Mouse (Mus musculus): Measurements from ENCODE around the gene Bet1l. TPM values are rescaled to one million over a fixed set of nuclear protein-coding genes. Genes with fewer than 3 reads are reported as not detected.

The Bet1l gene
- total RNA-seq, 2 experiments from 2014 or later = 25.1 to 28.3 TPM

- H3K4me3 ChIP-seq = peak within 1 kb of the TSS; percentile 78
- H3K27ac ChIP-seq = peak within 1 kb of the TSS; percentile 95
- peak; percentile 93 for DNase-seq (ENCODE audit: low spot score in 2 of 2)
- TF ChIP-seq CTCF (conservative IDR thresholded peaks at IDR 0.05) = no peak
Observed at GRCm38 (mm10) chr7:140881696-140882468, 24.5 kb upstream of the Bet1l start, which contains the start of the genes Psmd13 and Sirt3. Gene Psmd13, plus strand, starts transcription at chr7:140881968. Gene Sirt3, minus strand, starts transcription at chr7:140882309.

GRCm38 (mm10) chr7:140880865-140881515, 23.6 kb upstream of the Bet1l start:
- peak overlapping the region; percentile 78 for H3K4me3 ChIP-seq
- no peak for DNase-seq (ENCODE audit: low spot score in 2 of 2)
- peak overlapping the region; percentile 95 for H3K27ac ChIP-seq
- no peak for TF ChIP-seq CTCF (conservative IDR thresholded peaks at IDR 0.05)

DNA sequence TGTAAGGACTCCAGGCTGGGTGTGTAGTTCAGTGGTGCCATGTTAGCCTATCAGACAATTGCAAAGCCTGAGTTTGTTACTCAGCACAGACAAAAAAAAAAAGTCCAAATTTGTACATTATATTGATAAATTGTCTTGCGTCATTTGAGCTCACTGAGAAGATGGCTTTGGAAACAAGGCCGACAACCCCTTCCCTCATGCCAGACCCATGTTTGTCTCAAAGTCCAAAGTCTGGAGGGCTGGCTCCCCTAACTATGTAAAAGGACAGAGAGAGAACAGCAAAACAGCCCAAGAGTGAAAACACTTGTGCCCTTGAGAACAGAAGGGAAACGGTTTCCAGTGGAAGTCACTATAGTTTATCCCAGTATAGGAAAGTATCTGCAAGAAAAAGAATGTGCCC, 23.0 kb upstream of the Bet1l start:
- TF ChIP-seq CTCF (conservative IDR thresholded peaks at IDR 0.05) = no peak
- peak overlapping the region; percentile 78; the same call in 1 of the 2 replicates for H3K4me3 ChIP-seq
- no peak for DNase-seq (ENCODE audit: low spot score in 2 of 2)

DNA sequence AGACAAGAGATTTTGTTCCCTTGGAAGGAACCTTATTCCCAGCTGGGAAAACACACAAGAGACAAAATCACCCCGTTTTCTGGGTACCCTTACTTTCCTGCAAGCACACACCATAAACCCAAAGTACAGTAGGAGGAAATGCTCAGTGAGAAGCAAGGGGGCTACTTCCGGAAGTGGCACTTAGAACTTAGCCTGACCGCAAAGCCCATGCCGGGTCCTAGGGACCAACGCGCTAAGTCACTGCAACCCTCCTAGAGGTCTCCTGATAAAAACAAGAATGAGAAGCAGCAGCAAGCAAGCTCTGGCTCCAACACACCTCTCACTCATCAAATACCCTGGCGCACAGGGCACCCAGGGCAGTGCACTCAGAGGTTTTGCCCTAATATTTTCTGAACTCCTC, 22.0 kb upstream of the Bet1l start:
- no peak for DNase-seq (ENCODE audit: low spot score in 2 of 2)
- Histone ChIP-seq H3K4me3 (no peak overlapping the region), H3K27ac (no peak overlapping the region)
- TF ChIP-seq CTCF (conservative IDR thresholded peaks at IDR 0.05) = no peak

More for the DNA sequence above, 23.0 kb upstream of the Bet1l start:
- H3K27ac ChIP-seq = no peak overlapping the region

DNA sequence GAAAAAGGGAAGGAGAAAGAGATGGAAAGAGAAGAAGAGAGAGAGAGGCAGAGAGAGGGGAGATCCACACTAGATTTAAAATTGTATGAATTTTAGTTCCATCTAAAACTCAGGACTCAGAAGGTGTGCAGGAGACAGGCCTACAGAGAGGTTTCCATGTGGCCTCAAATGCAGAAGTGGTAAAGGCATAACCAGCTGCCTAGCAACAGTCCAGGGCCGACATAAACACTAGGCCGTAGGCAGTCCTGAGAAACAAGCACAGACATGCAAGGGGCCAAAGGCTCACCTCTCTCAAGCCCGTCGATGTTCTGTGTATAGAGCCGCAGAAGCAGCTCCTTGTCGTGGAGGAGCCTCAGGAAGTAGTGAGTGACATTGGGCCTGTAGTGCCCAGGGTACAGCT, 20.0 kb upstream of the Bet1l start:
- Histone ChIP-seq H3K4me3 (no peak overlapping the region), H3K27ac (no peak overlapping the region)
- DNase-seq (ENCODE audit: low spot score in 2 of 2) = no peak
- no peak for TF ChIP-seq CTCF (conservative IDR thresholded peaks at IDR 0.05)

GRCm38 (mm10) chr7:140874224-140874623, 16.8 kb upstream of the Bet1l start:
- H3K4me3 ChIP-seq = no peak overlapping the region
- DNase-seq (ENCODE audit: low spot score in 2 of 2) = no peak

DNA sequence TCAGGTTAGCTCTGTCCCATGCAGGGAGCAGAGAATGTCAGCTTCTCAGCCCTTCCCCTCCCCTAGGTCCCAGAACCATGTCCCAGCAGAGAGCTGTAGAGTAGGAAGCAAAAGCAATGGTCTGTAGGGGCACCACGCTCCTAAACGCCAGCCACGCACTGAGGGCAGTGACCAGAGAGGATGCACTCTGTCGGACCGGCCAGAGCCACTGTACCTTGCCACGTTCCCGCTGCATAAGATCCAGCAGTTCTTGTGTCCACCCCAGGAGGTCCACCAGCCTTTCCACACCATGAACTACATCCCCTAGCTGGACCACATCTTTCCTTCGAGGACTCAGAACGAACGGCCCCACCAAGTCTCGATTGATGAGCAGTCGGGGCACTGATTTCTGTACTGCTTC, 7.4 kb upstream of the Bet1l start:
- TF ChIP-seq CTCF (conservative IDR thresholded peaks at IDR 0.05) = no peak
- Histone ChIP-seq H3K27ac (no peak overlapping the region), H3K4me3 (no peak overlapping the region)
- no peak for DNase-seq (ENCODE audit: low spot score in 2 of 2)

More at GRCm38 (mm10) chr7:140874224-140874623, 16.8 kb upstream of the Bet1l start:
- H3K27ac ChIP-seq = no peak overlapping the region
- no peak for TF ChIP-seq CTCF (conservative IDR thresholded peaks at IDR 0.05)

DNA sequence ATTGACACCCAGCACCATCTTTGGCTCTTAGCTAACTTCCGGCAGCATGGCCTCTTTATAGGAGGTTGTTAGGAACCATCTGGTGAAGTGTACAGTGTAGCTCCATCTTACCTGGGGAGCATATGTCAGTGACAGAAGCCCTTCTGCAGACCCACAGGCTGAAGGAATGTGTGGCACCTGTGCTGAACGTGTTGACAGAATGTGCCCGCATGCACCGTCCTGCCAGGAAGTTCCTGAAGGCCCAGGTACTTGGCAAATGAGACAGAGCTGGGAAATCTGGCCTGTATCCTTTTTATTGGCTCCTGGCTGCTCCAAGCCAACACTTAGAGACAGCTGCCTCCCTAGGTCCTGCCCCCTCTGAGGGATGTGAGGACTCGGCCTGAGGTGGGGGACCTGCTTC, 3.4 kb upstream of the Bet1l start:
- TF ChIP-seq CTCF (conservative IDR thresholded peaks at IDR 0.05) = no peak
- H3K4me3 ChIP-seq = no peak overlapping the region

DNA sequence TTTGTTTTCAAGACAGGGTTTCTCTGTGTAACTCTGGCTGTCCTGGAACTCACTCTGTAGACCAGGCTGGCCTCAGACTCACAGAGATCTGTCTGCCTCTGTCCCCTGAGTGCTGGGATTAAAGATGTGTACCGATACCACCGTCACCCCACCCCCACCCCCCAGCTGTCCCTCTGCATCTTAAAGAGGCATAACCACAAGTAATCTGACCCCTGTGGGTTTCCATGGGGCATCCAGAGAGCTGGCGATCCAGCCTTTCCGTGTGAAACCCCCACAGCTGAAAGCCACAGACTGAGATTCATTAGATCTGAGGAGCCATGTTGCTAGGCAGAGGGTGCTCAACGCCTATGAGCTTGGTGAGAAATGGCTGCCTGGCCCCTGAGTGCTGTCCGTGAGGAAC, 2.6 kb upstream of the Bet1l start:
- Histone ChIP-seq H3K27ac (no peak overlapping the region), H3K4me3 (peak overlapping the region; percentile 74; the same call in 1 of the 2 replicates)
- no peak for TF ChIP-seq CTCF (conservative IDR thresholded peaks at IDR 0.05)
- no peak for DNase-seq (ENCODE audit: low spot score in 2 of 2)

More for the DNA sequence above, 3.4 kb upstream of the Bet1l start:
- no peak for DNase-seq (ENCODE audit: low spot score in 2 of 2)
- H3K27ac ChIP-seq = no peak overlapping the region

GRCm38 (mm10) chr7:140858746-140859145, 1.4 kb upstream of the Bet1l start:
- no peak for TF ChIP-seq CTCF (conservative IDR thresholded peaks at IDR 0.05)
- Histone ChIP-seq H3K27ac (no peak overlapping the region), H3K4me3 (peak overlapping the region; percentile 74)
- DNase-seq (ENCODE audit: low spot score in 2 of 2) = no peak

GRCm38 (mm10) chr7:140856785-140857549, 410 bp downstream of the Bet1l start, which contains the start of gene Ric8a:
Gene Ric8a, plus strand, starts transcription at chr7:140856957.
- Histone ChIP-seq H3K4me3 (peak within 1 kb of the TSS; percentile 74), H3K27ac (peak within 1 kb of the TSS; percentile 97)
- DNase-seq (ENCODE audit: low spot score in 2 of 2) = peak; percentile 86 to 87
- TF ChIP-seq CTCF (conservative IDR thresholded peaks at IDR 0.05) = no peak

DNA sequence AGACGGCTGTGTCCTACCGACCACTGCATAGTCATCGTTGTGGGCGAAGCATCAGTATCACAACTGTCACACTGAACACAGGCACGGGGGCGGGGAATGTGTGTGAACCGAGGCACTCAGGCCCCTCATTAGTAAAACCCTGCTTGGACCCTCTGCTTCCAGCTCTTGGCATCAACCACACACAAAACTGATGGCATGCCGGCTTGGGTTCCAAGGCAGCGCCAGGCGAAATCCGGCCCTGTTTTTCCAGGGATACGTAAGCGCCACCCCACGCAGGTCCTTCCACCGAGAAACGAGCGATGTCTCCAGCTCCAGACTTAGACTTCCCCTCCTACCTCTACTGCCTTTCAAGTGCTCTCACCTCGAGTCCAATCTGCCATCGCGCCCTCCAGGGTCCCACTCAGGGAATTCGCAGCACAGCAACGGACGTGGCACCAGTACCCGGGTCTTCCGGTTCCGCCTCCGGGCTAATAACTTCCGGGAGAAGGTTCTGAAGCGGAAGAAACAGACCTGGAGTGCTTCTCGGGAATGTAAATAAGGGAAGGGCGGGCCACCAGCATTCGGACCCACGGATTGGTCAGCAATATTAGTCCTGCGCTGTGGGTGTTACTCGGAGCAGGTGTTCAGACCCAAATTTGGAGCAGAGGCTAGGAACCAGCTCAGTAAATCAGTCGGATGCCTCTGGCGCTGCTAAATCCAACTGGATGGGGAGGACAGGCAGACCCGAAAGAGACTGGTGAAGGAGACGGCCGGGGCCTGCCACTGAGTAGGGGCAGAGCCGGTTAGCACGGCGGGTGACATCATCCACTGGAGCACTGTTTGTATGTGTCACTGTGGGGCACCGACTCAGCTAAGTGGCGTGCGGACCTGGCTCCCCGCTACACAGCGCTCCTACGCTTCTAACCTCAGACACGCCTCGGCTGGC, 1.3 kb downstream of the Bet1l start, which contains the start of gene Gm45785:
TSS of gene Gm45785 (minus strand) at position 472 of the 925 bp plus-strand sequence.
- H3K27ac ChIP-seq = peak within 1 kb of the TSS; percentile 97
- peak; percentile 79 to 89 for DNase-seq (ENCODE audit: low spot score in 2 of 2)
- TF ChIP-seq CTCF (conservative IDR thresholded peaks at IDR 0.05) = no peak; the same call in 1 of the 2 replicates
- H3K4me3 ChIP-seq = peak within 1 kb of the TSS; percentile 74
